Mouse (Mus musculus) G1E (cell line): ENCODE measurements around the gene Jtb.

Experiments
- CTCF ChIP-seq: IDR thresholded peaks from 2 replicates; pipeline ENCODE4 v1.5.1; 2012; ENCODE audit warnings: low read depth, low read length, inconsistent platforms, mixed read lengths
- GATA1 ChIP-seq: IDR thresholded peaks from 2 replicates; pipeline ENCODE4 v1.6.1; 2012; ENCODE audit warnings: borderline replicate concordance, low read length, inconsistent platforms, mixed read lengths
- POLR2AphosphoS5 ChIP-seq: IDR thresholded peaks from 2 replicates; pipeline ENCODE4 v1.6.1; 2012; ENCODE audit warnings: low read depth, low read length, inconsistent platforms; ENCODE audit not compliant: insufficient replicate concordance
- TAL1 ChIP-seq: conservative IDR thresholded peaks from 2 replicates; pipeline ENCODE4 v1.6.1; 2012; ENCODE audit warnings: low read depth, low read length, inconsistent platforms, mixed read lengths

DNA sequence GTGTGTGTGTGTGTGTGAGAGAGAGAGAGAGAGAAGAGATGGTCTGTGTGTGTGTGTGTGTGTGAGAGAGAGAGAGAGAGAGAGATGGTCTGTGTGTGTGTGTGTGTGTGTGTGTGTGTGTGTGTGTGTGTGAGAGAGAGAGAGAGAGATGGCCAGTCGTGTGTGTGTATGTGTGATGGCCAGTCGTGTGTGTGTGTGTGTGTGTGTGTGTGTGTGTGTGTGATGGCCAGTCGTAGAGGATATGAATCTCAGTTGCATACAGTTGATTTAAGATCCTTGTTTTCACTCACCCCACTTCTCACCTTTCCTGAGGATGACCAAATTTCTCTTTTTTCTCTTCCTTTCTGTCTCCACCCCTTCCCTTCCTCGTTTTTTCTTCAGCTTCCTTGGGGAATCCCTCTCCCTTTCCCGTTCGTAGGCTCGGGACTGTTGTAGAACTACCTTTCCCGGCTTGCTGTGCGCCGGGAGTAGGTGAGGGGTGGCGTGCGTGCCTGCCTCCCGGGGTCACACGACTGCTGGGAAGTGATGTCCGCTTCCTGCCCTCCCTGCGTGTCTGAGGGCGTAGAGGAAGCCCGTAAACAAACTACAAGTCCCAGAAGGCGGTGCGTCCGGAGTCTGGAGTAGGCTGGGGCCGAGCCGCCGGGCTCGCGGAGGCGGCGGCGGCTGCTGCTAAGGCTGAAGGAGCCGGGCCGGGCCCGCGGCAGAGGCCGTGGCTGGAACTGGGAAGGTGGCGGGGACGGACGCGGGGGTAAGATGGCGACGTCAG lies 22.4 kb downstream of the Jtb start, which contains the start of gene Crtc2:
- no peak for TF ChIP-seq CTCF
- TF ChIP-seq GATA1, result no peak
- no peak for TF ChIP-seq TAL1
- TF ChIP-seq POLR2AphosphoS5, result no peak
